Mouse (Mus musculus): ENCODE measurements around the gene Ddah2.

Ddah2 gene

DNA sequence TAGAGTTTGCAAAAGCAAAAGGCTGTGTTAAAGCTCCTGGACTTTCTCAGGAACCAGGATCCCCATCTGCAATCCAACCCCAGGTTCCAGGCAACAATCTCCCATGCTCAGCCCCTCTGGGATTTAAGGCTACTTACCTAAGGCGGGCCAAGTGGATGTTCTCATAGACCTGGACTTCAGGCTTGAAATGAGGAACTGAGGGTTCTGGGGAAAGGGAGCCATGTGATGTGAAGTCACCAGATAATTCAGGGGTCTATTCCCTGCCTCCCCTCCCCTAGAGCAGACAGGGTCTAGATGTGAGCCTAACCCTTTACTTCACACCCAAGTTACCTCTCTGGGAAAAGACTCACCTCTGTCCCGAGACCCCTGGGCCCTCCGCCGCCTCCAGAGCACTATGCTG, 21.9 kb downstream of the Ddah2 start:
- DNase-seq: no peak

DNA sequence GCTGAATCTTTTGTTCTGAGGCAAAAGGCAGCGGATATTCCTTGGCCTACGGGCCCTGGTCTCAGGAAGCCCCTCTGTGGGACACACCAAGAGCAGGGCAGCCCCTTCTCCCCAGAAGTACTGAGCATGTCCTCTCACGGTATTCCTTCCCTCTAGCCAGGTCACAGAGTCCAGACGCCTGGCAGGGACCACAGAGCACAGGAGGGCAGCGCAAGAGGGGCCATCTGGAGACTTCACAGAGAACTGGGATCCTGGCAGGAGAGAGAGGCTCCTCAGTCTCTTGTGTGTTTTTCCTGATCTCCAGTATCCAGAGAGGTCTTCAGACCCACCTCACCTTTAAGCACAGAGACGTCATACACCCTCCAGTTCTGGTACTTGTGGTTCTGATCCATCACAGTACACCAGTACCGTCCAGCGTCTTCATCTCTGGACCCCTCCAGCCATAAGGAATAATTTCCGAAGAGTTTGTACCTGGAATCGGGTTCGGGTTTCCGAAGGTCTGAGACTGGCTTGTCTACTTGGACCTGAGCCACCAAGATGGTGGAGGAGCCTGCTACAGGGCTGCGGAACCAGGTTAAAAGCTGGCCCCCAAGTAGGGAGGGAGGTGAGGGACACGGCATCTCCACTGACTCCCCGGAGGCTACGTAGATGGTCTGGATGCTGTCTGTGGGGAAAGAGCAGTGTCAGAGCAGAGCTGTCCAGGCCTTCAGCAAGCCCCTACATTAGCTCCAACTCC, 24.2 kb downstream of the Ddah2 start:
- DNase-seq: no peak

DNA sequence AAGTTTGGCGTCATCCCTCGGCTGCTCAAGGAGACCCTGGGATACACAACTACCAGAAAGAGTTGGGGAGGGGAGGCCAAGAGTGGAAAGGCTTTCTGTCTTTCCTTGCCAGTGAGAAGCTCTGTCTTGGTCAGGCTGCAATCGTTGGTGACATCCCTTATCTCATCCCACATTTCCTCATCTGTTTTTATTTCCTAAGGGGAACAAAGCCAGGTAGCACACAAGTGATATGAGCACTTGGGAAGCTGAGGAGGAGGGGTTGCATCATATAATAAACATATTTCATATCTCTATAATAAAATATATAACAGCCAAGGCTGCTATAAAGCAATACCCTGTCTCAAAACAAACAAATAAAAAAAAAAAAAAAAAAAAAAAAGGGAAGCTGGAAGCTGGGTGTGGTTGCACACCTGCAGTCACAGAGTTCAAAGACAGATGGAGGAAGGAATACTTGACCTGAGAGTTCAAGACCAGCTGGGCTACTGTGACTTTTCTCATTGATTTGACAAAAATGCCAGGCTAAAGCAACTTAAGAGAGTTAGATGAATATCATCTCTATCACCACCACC, 25.2 kb downstream of the Ddah2 start:
- DNase-seq: no peak

DNA sequence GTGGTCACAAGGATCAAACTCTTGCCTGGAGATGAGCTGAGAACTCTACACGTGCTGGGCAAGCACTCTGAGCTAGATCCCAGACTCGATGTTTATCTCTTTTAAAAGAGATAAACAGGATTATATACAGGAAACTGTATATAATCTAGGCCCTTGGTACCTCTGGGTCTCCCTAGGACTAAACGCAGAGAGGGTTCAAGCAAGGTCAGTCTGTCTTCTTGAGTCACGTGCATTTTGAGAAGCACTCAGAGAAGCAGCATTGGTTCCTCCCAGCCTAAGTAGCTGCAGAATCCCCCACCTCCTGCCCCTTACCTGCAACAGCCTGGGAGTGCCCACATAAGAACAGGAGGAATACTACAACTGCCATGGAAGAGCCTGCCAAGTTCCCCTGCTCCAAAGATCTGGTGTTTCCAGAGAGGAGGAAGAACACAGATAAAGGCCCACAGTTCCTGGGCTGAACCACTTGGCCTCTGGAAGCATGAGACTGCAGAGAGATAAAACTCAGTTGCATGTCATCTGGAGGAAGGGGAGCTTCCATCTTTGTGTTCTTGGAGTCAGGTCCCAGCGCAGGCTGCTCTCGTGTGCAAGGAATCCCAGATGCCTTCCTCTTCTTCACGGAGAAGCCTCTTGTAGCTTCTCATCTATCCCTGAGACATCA, 26.5 kb downstream of the Ddah2 start, which contains the start of gene Ly6g6f:
TSS of gene Ly6g6f (minus strand) at position 403 of the 658 bp plus-strand sequence.
- DNase-seq: no peak

DNA sequence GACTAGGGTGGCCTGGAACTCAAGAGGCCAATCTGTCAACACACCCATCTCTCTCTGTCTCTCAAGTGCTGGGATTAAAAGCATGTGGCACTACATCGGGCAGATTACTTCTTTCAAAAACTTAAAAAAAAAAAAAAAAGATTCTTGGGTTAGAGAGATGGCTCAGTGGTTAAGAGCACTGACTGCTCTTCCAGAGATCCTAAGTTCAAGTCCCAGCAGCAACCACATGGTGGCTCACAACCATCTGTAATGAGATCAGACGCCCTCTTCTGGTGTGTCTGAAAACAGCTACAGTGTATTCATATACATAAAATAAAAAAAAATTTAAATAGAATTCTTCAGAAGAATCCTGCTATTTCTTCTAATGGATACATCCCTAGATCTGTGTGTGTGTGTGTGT, 29.3 kb downstream of the Ddah2 start:
- DNase-seq: no peak

DNA sequence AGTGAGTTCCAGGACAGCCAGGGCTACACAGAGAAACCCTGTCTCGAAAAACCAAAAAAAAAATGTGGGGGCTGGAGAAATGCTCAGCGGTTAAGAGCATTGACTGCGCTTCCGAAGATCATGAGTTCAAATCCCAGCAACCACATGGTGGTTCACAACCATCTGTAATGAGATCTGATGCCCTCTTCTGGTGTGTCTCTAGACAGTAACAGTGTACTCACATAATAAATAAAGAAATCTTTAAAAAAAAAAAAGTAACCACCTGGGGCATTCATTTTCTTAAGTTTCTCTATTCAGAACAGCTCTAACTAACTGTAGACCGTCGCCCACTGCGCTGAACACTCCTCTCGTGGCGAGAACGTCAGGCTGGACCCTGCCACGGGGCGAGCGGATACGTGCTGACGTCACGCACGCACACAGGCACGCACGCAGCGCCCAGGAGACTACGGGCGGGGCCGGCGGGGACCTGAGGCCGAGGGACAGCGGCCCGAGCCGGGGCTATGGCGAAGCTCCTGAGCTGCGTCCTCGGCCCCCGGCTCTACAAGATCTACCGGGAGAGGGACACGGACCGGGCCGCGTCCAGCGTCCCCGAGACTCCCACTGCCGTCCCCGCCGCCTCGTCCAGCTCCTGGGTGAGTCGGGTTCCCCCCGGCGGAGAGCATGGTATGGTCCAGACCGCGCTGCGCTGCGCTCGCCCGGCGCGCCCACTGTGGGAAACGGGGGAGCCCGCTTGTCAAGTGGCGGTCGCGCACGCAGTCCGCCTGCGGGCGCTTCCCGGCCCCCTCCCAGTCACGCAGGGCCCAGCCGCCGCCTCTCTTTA, 30.2 kb downstream of the Ddah2 start, which contains the start of gene Abhd16a:
TSS of gene Abhd16a (plus strand) at position 439 of the 820 bp plus-strand sequence.
- peak; percentile 93 for DNase-seq

DNA sequence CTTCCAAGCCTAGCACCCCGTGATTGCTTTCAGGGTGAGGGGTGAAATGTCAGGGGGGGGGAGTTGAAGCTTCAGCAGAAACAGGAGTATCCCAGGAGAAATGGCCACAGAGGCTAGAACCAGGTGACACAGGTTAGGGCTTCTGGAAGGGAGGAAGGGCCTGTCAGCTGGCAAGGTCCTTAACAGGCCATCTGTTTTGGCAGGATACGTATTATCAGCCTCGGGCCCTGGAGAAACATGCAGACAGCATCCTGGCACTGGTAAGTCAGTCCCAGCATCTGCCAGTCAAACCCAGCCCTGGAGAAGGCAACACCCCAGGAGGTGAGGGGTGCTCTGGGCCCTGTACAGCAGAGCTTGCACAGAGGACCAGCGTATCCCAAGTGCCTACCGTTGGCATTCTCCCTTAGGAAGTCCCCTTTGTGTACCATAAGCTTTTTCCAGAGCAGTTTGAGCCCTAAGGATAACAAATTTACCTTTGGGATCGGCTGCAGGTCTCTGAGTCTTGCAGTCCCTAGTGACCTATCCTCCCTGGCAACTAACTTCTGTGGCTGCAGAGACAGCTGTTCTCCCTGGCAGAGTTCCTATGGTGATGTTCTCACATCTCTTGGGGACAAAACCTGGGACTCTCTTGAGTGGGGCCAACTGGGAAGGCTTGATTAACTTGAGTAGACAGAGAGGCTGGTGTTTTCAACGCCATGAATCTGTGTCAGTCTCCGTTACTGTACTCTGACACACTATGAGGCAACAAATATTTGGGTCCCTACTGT, 31.5 kb downstream of the Ddah2 start:
- no peak for DNase-seq

DNA sequence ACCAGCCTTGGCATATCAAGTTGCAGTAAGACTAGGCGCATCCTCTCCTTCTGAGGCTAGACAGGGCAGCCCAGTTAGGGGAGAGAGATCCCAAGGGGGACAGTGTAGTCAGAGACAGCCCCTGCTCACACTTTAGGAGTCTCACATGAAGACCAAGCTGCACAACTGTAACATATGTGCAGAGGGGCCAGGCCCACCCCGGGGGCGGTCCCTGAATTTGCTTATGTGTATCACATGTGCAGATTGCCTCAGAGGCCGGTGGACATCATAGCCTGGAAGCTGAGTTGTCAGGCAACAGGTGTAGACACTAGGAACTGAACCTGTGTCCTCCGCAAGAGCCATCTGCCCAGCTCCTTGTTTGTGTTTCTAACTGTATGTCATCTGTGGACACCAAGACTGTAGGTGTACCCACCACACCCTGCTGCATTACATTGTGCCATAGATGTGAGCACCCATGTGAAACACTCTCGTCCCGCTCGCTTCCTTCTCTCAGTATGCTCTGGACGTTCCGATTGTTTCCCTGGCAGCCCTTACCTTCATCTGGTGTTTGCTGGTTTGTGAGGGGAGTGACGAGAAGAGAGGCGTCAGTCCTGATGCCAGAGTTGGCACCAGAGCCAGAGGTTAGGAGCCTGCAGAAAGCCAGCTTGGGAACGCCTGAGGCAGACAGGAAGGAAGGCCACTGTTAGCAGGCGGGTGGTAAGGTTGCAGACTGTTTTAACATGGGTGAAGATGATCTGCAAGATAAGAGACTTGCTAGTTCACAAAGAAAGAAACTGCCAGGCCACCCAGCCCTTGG, 33.8 kb downstream of the Ddah2 start:
- no peak for DNase-seq

DNA sequence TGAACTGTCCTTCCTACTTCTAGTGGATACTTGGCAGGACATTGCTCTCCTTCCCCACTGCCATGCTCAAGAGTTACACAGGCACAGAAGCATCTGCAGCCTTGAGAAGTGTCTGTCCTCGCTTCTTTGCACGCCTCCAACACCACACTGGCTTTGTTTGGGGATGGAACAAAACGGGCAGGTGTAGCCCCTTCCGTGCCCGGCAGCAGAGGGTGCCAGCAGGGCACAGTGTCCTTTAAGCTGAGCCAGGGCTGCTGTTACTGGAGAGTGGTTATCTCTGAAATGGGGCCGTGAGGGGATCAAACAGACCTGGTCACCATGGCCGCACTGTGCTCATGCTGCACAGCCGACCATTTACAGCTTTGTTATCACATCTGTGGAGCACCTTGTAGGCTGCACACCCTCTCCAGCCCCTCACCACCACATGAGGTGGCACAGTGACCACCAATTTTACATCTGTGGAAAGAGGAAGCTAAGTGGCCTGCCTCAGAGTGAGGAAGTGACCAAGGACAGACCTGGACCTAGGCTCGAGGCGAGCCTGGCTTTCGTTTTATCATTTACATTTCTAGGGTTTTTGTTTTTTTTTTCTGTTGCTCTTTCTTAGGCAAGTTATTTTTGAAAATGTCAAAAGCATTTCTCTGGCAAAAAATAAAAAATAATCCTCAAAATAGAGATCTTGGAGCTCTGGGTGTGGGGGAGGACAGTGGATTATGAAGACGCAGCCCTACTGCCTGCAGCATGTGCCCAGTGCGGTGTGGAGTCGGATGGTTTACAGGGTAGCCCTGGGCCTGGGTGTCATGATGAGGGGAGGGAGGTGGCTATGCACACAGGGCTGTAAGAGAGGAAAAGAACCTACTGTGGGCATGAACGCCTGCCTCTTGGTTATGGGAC, 35.9 kb downstream of the Ddah2 start:
- DNase-seq: no peak

DNA sequence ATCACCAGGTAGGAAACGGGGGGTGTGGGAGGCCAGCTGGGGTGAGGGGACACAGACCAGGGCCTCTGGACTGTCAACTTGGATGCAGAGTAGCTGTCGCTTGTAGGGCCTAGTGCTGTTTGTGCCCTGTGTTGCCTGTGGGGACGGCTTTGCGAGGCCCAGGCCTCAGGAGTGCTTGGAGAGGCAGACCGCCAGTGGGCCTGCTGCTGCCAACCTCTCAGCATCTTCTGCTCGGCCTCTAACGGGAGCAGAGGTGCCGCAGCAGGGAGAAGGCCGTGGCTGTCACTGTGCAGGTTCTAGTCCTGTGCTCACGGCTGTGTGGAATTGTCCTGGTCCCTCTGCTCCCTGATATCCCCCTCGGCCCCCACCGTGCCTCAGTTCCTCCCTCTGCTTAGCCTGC, 37.8 kb downstream of the Ddah2 start:
- DNase-seq: no peak

DNA sequence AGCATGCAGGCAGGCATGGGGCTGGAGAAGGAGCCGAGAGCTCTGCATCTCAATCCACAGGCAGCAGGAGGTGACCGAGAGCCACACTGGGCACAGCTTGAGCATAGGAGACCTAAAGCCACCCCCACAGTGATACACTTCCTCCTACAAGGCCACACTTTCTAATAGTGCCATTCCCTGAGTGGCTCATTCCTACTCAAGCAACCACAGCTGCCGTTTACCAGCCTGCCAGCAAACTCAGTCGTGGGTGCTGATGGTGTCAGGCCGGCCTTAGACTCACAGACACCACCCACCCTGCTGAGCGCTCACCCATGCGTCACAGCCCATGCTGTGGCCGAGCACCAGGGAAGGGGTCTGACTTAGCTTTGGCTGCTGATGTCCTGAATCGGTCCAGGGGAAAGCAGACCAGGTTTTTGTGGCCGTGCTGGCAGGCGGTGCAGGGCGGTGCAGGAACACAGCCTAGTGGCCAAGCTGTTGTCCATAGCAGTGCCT, 38.4 kb downstream of the Ddah2 start:
- DNase-seq: peak; percentile 49

DNA sequence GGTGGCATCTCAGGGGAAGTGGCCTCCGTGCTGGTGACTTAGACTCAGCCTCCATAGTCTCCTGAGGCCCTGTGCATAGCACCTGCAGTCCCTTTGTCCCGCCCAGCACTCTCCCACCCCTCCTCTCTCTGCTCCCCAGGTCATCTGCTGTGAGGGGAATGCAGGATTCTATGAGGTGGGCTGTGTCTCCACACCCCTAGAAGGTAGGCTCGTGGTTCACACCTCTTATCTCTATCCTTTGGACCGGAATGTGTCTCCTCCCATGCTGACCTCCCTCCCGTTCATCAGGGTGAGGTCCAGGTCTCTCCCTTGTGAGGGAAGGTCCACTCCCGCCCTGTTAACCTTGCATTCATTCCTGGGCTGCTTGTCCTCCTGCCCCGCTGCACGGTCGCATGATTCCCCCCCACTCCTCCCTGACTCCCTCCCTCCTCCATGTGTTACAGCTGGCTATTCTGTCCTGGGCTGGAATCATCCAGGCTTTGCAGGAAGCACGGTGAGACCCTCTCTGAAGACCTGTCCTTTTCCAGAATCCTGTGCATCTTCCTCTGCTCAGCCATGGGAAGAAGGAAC, 41.4 kb downstream of the Ddah2 start:
- no peak for DNase-seq

DNA sequence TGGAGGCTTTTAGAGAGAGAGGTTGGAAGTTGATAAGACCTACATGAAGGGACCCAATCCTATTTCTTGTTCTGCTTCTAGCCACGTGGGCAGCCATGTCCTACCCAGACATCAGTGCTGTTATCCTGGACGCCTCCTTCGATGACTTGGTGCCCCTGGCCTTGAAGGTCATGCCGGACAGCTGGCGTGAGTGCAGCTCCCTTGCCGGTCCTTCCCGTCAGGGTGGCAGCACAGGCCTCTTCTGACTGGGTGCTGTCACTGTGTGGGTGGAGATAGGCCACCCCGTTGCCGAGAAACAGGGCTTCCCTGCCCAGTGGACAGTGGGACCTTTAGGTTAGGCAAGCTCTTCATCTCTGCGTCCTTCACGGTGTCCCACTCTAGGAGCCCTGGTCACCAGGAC, 42.3 kb downstream of the Ddah2 start:
- no peak for DNase-seq

DNA sequence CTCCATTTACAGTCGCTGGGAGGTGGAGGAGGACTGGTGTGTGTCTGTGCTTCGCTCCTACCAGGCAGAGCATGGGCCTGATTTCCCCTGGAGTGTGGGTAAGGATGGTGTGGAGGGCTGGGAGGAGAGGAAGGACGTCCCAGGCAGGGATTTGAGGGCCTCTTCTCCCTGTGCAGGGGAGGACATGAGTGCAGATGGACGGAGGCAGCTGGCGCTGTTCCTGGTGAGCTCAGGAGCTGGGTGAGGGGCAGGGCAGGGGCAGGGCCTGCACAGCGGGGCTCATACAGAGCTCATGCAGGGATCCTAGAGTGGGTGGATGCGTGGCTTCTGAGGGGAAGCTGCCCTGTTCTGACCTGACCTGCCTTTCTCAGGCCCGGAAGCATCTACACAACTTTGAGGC, 43.5 kb downstream of the Ddah2 start:
- DNase-seq: no peak

DNA sequence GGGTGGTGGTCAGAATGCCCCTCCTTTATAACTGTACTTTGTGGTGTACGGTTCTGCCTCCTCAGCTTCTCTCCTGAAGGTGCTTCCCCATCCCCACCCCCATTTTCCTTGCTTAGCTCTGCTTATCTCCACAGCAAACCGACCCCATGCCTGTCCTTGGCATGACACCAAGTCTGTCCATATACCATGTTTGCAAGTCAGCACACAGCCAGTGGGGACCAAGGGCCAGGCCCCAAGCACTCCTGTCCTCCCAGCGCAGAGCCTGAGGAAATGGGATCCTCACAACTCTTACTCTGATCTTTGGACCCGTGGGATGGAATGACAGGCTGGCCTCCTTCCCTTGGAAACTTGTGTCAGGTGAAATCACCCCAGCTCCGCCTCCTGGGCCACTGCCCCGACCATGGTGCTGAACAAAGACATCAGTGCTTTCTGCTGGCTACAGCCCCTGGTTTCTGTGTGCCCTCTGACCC, 44.4 kb downstream of the Ddah2 start:
- no peak for DNase-seq

DNA sequence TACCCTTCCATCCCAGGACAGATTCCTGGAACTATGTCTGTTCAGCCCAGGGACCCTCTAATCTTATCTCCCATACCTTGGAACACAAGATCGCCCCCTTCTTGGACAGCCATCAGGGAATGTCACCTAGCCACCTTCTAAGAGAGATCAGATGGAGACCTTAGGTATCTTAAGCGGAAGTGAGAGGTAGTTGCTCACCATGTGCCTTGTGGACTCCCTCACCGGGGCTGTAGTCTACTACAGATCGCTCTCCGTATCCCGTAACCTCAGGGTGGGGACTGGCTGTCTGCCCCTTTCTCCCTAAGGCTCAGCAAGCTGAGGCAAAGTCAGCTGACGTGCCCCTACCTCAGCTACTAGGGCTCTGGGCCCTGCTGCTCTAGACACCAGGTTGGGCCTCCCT, 45.2 kb downstream of the Ddah2 start:
- DNase-seq: no peak

DNA sequence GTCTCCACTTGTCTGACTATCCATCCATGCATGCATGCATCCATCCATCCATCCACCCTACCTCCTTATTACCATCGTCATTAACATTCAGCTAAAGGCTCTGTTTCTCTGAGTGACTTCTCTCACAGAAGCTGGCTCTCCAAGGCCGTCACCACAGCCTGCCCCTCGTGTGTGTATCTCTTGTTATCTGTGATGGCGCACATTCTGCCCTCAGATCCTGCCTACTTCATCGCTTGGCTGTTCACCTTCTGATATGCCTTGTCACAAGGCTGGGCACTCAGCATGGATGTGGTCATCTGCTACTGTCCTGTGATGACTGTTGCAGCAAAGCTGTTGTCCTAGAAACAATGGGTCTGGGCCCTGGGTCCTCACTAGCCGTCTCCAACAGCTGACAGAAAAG, 45.9 kb downstream of the Ddah2 start:
- no peak for DNase-seq

DNA sequence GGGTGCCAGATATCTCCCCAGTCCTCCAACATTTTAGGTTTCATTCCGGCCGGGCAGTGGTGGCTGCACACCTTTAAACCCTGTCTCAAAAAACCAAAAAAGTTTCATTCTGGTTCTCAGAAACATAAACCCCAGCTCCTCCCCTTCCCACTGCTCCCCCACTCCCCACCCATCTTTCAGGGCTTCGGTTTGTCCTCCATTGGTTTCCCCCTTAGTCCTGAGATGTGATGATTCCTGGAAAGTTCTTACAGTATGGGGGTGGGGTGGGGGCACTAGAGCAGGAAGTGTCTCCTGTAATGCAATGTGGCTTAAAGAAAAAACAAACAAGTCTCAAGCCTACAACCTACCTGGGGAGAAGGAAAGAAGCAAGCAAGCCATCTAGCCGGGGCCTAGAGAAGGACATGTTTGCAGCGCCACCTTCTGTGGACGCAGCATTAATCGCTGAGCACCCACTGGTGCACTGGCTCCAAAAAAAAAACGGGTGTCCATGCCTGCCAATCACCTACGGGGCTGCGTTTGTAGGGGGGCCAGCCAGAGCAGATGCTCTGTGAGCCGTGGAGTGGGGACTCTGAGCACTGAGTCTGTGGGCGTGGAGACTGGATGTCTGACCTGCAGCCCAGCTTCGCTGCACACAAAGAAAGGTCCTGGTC, 47.0 kb downstream of the Ddah2 start:
- DNase-seq: peak; percentile 43

DNA sequence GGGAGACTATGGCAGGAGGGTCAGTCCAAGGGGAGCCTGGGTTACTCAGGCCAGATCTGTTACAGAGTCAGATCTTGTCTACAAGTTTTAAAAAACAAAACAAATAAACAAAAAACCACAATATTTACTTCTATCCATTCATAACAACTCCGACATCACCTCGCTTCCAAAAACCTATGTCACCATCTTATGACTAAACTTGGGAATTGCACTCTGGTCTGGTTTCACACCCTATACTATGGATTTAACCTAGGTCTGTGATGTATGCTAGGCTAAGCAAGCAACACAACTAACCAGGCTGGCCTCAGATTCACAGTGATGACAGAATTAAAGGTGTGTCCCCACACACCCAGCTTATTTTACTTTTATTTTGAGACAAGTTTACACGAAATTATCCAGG, 47.7 kb downstream of the Ddah2 start:
- no peak for DNase-seq
